ENCODE assay signal across 9 mouse cellular contexts in genomic region chr19:43916586-43917405, GRCm38 (mm10). TPM values are rescaled to one million over a fixed set of nuclear protein-coding genes. Genes with fewer than 3 reads are reported as not detected.
DNase-seq lines count a peak whose midpoint lies in the region; ATAC-seq and TF ChIP-seq lines count a peak whose summit lies in the region.
"Had no signal": no experiment of that assay in that cellular context is flagged by ENCODE, and none has a peak within 500 bp of the region (broad histone marks: within the 10 kb centered on the region; RNA-seq: fewer than 3 reads in every experiment).

No protein-coding gene starts in this region.

- ATAC-seq in kidney, embryonic 14.5 days (ENCODE audit: low FRiP score, low TSS enrichment) = peak; percentile 39; the same call in 1 of the 2 replicates
- ATAC-seq in kidney, embryonic 15.5 days (replicated peaks; ENCODE audit: low FRiP score) = no peak
- ATAC-seq in liver, postnatal 0 days = no peak
- ATAC-seq in stomach, embryonic 15.5 days (ENCODE audit: insufficient read depth, low FRiP score, low read depth) = peak; percentile 88
- no peak for ATAC-seq in cerebellum, adult (ENCODE audit: insufficient number of reproducible peaks, low FRiP score, low TSS enrichment)

- no peak for TF ChIP-seq CTCF in liver, postnatal 0 days (IDR thresholded peaks at IDR 0.05; ENCODE audit: low read depth)

- peak; percentile 29 for DNase-seq in brain, adult 2 months (ENCODE audit: low read depth, low spot score)
- no peak for DNase-seq in liver, postnatal 0 days
- DNase-seq in left cerebral cortex, adult 8-10 months (ENCODE audit: low spot score in 2 of 2) = no peak
- DNase-seq in layer of hippocampus, adult 18-20 months (ENCODE audit: low spot score in 2 of 2) = no peak

- H3K4me2 ChIP-seq in kidney, embryonic 14.5 days (replicated peaks; ENCODE audit: low read depth, low read length) = no peak overlapping the region
- no peak overlapping the region for H3K4me2 ChIP-seq in kidney, embryonic 15.5 days
- peak overlapping the region; percentile 55 for H3K4me2 ChIP-seq in liver, postnatal 0 days (ENCODE audit: low read depth, low read length)
- H3K4me2 ChIP-seq in stomach, embryonic 15.5 days = peak overlapping the region; percentile 35

- no peaks in the 10 kb centered on the region for H3K9me3 ChIP-seq in kidney, embryonic 14.5 days (ENCODE audit: control insufficient read depth, low read length)
- no peaks in the 10 kb centered on the region for H3K9me3 ChIP-seq in kidney, embryonic 15.5 days (replicated peaks)
- no peaks in the 10 kb centered on the region for H3K9me3 ChIP-seq in liver, postnatal 0 days (ENCODE audit: low read length)
- no peaks in the 10 kb centered on the region for H3K9me3 ChIP-seq in stomach, embryonic 15.5 days
- H3K9me3 ChIP-seq: forebrain, embryonic 10.5 days had no signal

- H3K4me3 ChIP-seq in kidney, embryonic 14.5 days (ENCODE audit: low read length) = no peak overlapping the region
- H3K4me3 ChIP-seq in kidney, embryonic 15.5 days (replicated peaks) = no peak overlapping the region
- H3K4me3 ChIP-seq in liver, postnatal 0 days (ENCODE audit: low read depth, low read length) = no peak overlapping the region
- H3K4me3 ChIP-seq in stomach, embryonic 15.5 days (replicated peaks) = no peak overlapping the region; the same call in 1 of the 2 replicates
- H3K4me3 ChIP-seq: forebrain, embryonic 10.5 days had no signal

- H3K36me3 ChIP-seq in kidney, embryonic 14.5 days (ENCODE audit: control insufficient read depth, insufficient read depth, low read length) = no peaks in the 10 kb centered on the region
- peaks cover 4% of the 10 kb centered on the region; the same call in 1 of the 2 replicates for H3K36me3 ChIP-seq in kidney, embryonic 15.5 days
- no peaks in the 10 kb centered on the region for H3K36me3 ChIP-seq in liver, postnatal 0 days (replicated peaks; ENCODE audit: insufficient read depth, low read length)
- H3K36me3 ChIP-seq in stomach, embryonic 15.5 days = no peaks in the 10 kb centered on the region
- H3K36me3 ChIP-seq: forebrain, embryonic 10.5 days had no signal

- 64% methylated on average over 21 of the region's 21 CpGs for WGBS in kidney, embryonic 14.5 days
- WGBS in kidney, embryonic 15.5 days = 60% methylated on average over 21 of the region's 21 CpGs
- 38% methylated on average over 21 of the region's 21 CpGs for WGBS in liver, postnatal 0 days (ENCODE audit: insufficient replicate concordance)
- 46% methylated on average over 21 of the region's 21 CpGs for WGBS in stomach, embryonic 15.5 days

- no peak overlapping the region for H3K9ac ChIP-seq in kidney, embryonic 14.5 days (ENCODE audit: low read depth, low read length)
- no peak overlapping the region for H3K9ac ChIP-seq in kidney, embryonic 15.5 days
- 0 out of 2 replicates have a peak overlapping the region, but pooled peaks have one; percentile 11 for H3K9ac ChIP-seq in liver, postnatal 0 days (replicated peaks)
- no peak overlapping the region for H3K9ac ChIP-seq in stomach, embryonic 15.5 days

- no peak overlapping the region for H3K27ac ChIP-seq in kidney, embryonic 14.5 days (ENCODE audit: low read depth, low read length)
- no peak overlapping the region for H3K27ac ChIP-seq in kidney, embryonic 15.5 days
- peak overlapping the region; percentile 57 for H3K27ac ChIP-seq in liver, postnatal 0 days (ENCODE audit: low read depth)
- peak overlapping the region; percentile 71 for H3K27ac ChIP-seq in stomach, embryonic 15.5 days
- H3K27ac ChIP-seq: forebrain, embryonic 10.5 days had no signal

- H3K27me3 ChIP-seq in kidney, embryonic 14.5 days (ENCODE audit: control insufficient read depth, insufficient read depth, low read length) = no peaks in the 10 kb centered on the region
- H3K27me3 ChIP-seq in kidney, embryonic 15.5 days = no peaks in the 10 kb centered on the region
- no peaks in the 10 kb centered on the region for H3K27me3 ChIP-seq in liver, postnatal 0 days (ENCODE audit: insufficient read depth, low read length)
- no peaks in the 10 kb centered on the region for H3K27me3 ChIP-seq in stomach, embryonic 15.5 days (replicated peaks)

- H3K4me1 ChIP-seq in kidney, embryonic 14.5 days (ENCODE audit: control insufficient read depth, insufficient read depth, low read length) = peaks cover 19% of the 10 kb centered on the region
- H3K4me1 ChIP-seq in kidney, embryonic 15.5 days = peaks cover 52% of the 10 kb centered on the region
- H3K4me1 ChIP-seq in liver, postnatal 0 days (ENCODE audit: insufficient read depth) = peaks cover 33% of the 10 kb centered on the region
- peaks cover 24% of the 10 kb centered on the region; the same call in 1 of the 2 replicates for H3K4me1 ChIP-seq in stomach, embryonic 15.5 days

- TF ChIP-seq EP300 in liver, postnatal 0 days (IDR thresholded peaks at IDR 0.05; ENCODE audit: low read depth) = no peak

RNA-seq across cellular contexts. Expression of gene Dnmbp, which starts 23.2 kb away (rescaled TPM):
- 21.5 and 24.2 TPM in 2 replicates for polyA plus RNA-seq in kidney, embryonic 14.5 days (2014; fragmentation: Nextera tagmentation; extraction: Ambion mirVana)
- polyA plus RNA-seq in kidney, embryonic 15.5 days (2015; fragmentation: Nextera tagmentation; extraction: Ambion mirVana) = 23.7 and 24.4 TPM in 2 replicates
- 4.0 and 4.8 TPM in 2 replicates for polyA plus RNA-seq in liver, postnatal 0 days (2015; fragmentation: Nextera tagmentation; extraction: Ambion mirVana)
- 29.9 and 31.7 TPM in 2 replicates for polyA plus RNA-seq in stomach, embryonic 15.5 days (2015; fragmentation: Nextera tagmentation; extraction: Ambion mirVana)
- total RNA-seq in left cerebral cortex, adult 8-10 months (2022) = 10 to 100 TPM; 12.7 to 15.6 (median 14.8) TPM
- total RNA-seq in layer of hippocampus, adult 18-20 months (2021) = 10 to 100 TPM in 1 of 2 experiments, 1 to 10 TPM in 1; 9.8 to 10.3 TPM

Comparison
In these comparisons a context has a peak if more than half of its experiments do, and no peak if none do; other contexts are left out.
1. ATAC-seq: peak in kidney, embryonic 14.5 days (single experiment) and stomach, embryonic 15.5 days (single experiment); none in kidney, embryonic 15.5 days (single experiment), liver, postnatal 0 days (single experiment) and cerebellum, adult (single experiment).
2. H3K27ac ChIP-seq: peak in liver, postnatal 0 days (single experiment) and stomach, embryonic 15.5 days (single experiment); none in kidney, embryonic 14.5 days (single experiment) and kidney, embryonic 15.5 days (single experiment).
3. H3K4me2 ChIP-seq: peak in liver, postnatal 0 days (single experiment) and stomach, embryonic 15.5 days (single experiment); none in kidney, embryonic 14.5 days (single experiment) and kidney, embryonic 15.5 days (single experiment).